Mouse (Mus musculus) frontal cortex, adult (tissue): ENCODE results near the gene Dram1.

ENCODE experiments used
- ATAC-seq: cut with Nextera tagmentation; 2 replicates; pipeline ENCODE4 v1.9.2; 2017; ENCODE audit warnings: mild to moderate bottlenecking, moderate library complexity, mixed read lengths; ENCODE audit not compliant: low TSS enrichment

Gene Dram1

DNA sequence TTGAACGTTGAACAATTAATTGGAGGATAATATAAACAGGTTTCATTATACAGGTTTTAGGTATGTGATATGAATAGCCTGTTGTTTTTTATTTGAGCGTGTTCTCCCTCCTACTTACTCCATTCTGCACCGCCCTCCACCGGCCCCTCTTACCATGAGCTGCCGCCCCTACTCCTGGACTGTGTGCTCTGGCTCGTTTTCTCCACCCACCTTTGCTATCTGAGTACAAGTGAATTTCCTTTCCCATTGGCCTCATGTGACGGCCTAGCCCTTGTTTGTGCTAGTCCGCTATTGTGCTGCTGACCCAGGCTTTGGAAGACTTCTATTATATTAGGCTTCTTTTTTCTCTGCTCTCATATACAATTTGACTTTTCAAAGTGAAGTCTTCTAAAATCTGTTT, 91.6 kb downstream of the Dram1 start:
- no peak for ATAC-seq

DNA sequence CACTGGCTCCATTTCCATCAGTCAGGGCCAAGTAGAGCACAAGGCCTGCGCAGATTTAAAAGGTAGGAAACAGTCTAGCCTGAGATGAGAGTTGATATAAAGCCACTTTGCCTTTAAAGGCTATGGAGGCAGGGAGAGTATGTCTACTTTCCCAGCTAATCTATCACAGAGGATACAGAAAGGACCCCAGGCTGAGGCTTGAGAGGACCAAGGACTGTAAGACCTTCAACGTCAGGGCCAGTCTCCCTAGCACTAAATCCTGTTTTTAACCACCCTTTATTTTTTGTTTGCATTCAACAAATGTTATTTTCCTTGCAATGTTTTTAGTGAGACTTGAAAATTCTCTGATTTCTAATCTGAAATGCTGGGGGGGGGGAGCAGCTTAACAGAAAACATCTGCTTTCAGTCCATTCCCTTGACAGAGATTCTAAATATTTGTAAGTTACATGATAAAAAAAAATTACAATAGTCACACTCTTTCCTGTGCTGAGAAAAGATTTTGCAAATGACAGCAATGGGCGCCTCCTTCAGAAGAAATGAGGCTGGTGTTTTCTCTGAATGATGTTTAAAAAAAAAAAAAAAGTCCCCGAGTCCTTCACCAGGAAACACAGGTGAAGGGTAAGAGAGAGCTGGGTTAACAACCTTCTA, 94.4 kb downstream of the Dram1 start:
- ATAC-seq: no peak

DNA sequence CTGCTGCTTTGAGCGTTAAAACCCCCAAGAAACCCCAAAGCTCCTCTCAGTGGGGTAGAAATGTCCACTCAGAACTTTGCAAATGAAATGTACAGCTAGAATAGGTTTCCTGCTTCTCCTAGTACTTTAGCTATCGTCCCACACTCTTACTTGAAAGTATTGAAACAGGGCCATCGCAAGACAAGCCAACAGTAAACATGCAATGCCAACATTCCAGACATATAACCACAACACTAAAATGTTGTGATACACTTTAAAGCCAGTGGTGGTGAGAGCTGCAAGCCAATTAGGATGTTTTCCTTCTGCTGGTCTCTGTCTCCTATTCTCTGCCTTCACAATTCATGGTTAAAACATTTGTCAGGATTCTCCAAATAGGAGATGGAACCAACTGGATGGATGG, 97.2 kb downstream of the Dram1 start:
- no peak for ATAC-seq

DNA sequence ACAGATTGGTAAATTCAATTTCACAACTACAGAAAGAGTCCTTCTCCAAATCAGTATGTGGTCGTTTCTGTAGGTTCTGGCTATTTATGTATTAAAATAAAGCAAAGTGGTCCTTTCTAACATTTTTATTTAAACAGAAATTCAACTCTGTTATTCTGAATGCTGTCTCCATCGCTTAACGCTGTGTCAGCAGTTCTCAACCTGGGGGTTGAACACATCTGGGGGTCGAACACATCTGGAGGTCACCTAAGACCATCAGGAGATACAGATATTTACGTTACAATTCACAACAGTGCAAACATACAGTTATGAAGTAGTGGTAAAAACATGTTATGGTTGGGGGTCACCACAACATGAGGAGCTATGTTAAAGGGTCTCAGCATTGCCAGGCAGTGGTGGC, 104.8 kb downstream of the Dram1 start:
- no peak for ATAC-seq
